Mouse (Mus musculus) G1E (cell line): ENCODE measurements around the gene Trank1. TPM values are rescaled to one million over a fixed set of nuclear protein-coding genes. Genes with fewer than 3 reads are reported as not detected.

Experiments
- ATAC-seq: 2 replicates; pipeline ENCODE4 v1.8.0; 2016; ENCODE audit warnings: mild to moderate bottlenecking; ENCODE audit not compliant: insufficient number of reproducible peaks, poor library complexity, low FRiP score, severe bottlenecking; ENCODE audit errors: extremely low read depth
- DNase-seq: peaks from one replicate; pipeline ENCODE4 v3.0.0; 2012; ENCODE audit warnings: low spot score
- H3K27me3 ChIP-seq: 2 replicates; pipeline ENCODE4 v1.6.1; 2012; ENCODE audit warnings: mild to moderate bottlenecking, low read length, inconsistent platforms; ENCODE audit not compliant: insufficient read depth
- H3K36me3 ChIP-seq: replicated peaks from 2 replicates; pipeline ENCODE3; 2012; ENCODE audit warnings: mild to moderate bottlenecking, inconsistent platforms
- H3K4me1 ChIP-seq: 2 replicates; pipeline ENCODE4 v1.6.1; 2012; ENCODE audit warnings: low read depth, low read length, inconsistent platforms, mixed read lengths; ENCODE audit not compliant: insufficient read depth
- H3K4me3 ChIP-seq: 2 replicates; pipeline ENCODE4 v1.5.1; 2012; ENCODE audit warnings: low read depth, mild to moderate bottlenecking, inconsistent platforms, low read length, moderate library complexity, mixed read lengths
- H3K9me3 ChIP-seq: replicated peaks from 2 replicates; pipeline ENCODE4 v1.6.1; 2012; ENCODE audit warnings: inconsistent platforms
- CTCF ChIP-seq: IDR thresholded peaks from 2 replicates; pipeline ENCODE4 v1.5.1; 2012; ENCODE audit warnings: low read depth, low read length, inconsistent platforms, mixed read lengths
- GATA1 ChIP-seq: IDR thresholded peaks from 2 replicates; pipeline ENCODE4 v1.6.1; 2012; ENCODE audit warnings: borderline replicate concordance, low read length, inconsistent platforms, mixed read lengths
- GATA2 ChIP-seq: IDR thresholded peaks from 2 replicates; pipeline ENCODE4 v1.6.1; 2012; ENCODE audit warnings: low read depth, low read length, inconsistent platforms, borderline replicate concordance
- POLR2AphosphoS5 ChIP-seq: IDR thresholded peaks from 2 replicates; pipeline ENCODE4 v1.6.1; 2012; ENCODE audit warnings: low read depth, low read length, inconsistent platforms; ENCODE audit not compliant: insufficient replicate concordance
- TAL1 ChIP-seq: conservative IDR thresholded peaks from 2 replicates; pipeline ENCODE4 v1.6.1; 2012; ENCODE audit warnings: low read depth, low read length, inconsistent platforms, mixed read lengths
- polyA plus RNA-seq: library from polyadenylated mRNA; stranded (reverse); fragments of >175 nt; gene quantifications from 2 replicates; pipeline ENCODE4 v1.2.3, GENCODE M21; 2012
- total RNA-seq, 2 experiments: library from RNA; stranded (forward) in 1 of 2; stranded (reverse) in 1 of 2; fragments of 200-1000 nt in 1 of 2; fragments of >200 nt in 1 of 2; fragmentation: Nextera tagmentation in 1 of 2; gene quantifications; 2 replicates each; pipeline ENCODE4 v1.2.3; 2014 to 2017

The Trank1 gene
- total and polyA plus RNA-seq, 3 experiments, result 0.05 TPM; not detected in 2

DNA sequence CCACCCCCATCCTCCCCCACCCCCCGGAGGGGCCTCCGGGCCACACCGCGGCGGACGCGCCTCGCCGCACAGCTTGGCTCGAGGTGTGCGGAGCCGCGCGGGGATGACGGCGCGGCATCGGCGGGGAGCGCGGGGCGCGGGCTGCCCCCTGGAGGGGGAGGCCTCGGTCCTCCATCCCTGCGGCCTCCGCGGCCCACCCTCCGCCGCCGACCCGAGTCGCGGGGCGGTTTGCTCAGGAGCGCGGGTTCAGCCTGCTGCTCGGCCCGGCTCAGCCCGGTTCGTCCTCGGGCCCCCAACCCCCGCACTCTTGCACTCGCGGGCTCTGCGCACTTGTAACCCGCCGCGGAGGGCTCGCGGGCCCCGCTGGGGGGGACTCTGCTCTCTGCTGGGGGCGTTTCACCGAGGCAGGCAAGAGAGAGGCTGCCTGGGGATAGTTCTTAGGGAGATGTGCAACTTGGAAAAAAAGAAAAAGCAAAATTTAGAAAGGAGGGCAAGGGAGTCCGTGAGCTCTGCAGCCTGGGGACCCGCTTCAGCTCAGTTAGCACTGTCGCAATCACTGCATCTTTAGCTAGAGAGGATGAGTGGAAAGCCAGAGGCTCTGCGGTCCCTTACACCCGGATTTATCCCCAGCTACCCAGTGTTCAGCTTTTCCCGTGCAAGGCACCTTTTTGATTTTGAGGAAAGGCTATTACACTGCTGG, 1.1 kb downstream of the Trank1 start:
- ATAC-seq (no peak), DNase-seq (no peak)
- TF ChIP-seq CTCF (no peak), GATA1 (no peak), TAL1 (no peak), GATA2 (no peak)
- no peaks in the 10 kb centered on the region for H3K36me3 ChIP-seq
- H3K4me1 ChIP-seq, result no peaks in the 10 kb centered on the region
- no peaks in the 10 kb centered on the region for H3K27me3 ChIP-seq
- H3K4me3 ChIP-seq, result no peak overlapping the region; the same call in 1 of the 2 replicates
- peaks cover 19% of the 10 kb centered on the region for H3K9me3 ChIP-seq

DNA sequence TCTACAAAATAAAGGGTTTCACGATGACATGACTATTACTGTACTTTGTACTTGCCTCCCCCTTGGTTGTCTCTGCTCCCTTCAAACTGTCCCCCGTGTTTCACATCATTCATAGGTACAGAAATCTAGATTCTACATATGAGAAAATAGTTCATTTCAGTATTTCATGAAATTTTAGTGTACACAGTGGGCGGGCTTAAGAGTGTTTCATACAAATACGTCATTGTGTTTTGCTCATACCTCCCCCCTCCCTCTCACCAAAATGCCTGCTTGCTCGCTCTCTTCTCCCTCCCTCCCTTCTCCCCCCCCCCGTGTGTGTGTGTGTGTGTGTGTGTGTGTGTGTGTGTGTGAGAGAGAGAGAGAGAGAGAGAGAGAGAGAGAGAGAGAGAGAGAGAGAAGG, 1.8 kb downstream of the Trank1 start:
- DNase-seq, result no peak
- no peak for TF ChIP-seq GATA1
- H3K36me3 ChIP-seq, result no peaks in the 10 kb centered on the region
- H3K27me3 ChIP-seq, result no peaks in the 10 kb centered on the region
- no peak for ATAC-seq
- no peak overlapping the region for H3K4me3 ChIP-seq
- peaks cover 19% of the 10 kb centered on the region for H3K9me3 ChIP-seq
- H3K4me1 ChIP-seq, result no peaks in the 10 kb centered on the region

DNA sequence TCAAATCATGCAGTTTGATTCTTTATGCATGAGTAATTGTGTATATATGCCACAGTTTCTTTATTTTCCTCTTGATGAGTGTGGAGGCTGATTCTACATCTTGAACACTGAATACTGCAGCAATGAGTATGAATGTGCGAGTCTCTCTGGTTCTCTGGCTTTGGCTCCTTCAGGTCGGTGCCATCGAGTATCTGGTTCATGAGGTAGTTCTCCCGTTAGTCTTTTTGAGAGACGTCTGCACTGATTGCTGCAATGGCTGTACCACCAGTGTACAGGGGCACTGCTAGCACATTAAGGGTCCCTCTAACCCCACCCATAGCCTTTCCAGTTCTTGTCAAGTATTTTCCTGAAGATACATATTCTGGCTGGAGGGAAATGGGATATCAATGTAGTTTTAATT, 2.3 kb downstream of the Trank1 start:
- TF ChIP-seq CTCF (no peak), POLR2AphosphoS5 (no peak)
- no peak overlapping the region for H3K4me3 ChIP-seq
- DNase-seq (no peak), ATAC-seq (no peak)
- no peaks in the 10 kb centered on the region for H3K36me3 ChIP-seq
- no peaks in the 10 kb centered on the region for H3K4me1 ChIP-seq
- H3K27me3 ChIP-seq, result no peaks in the 10 kb centered on the region
- H3K9me3 ChIP-seq, result peaks cover 19% of the 10 kb centered on the region

DNA sequence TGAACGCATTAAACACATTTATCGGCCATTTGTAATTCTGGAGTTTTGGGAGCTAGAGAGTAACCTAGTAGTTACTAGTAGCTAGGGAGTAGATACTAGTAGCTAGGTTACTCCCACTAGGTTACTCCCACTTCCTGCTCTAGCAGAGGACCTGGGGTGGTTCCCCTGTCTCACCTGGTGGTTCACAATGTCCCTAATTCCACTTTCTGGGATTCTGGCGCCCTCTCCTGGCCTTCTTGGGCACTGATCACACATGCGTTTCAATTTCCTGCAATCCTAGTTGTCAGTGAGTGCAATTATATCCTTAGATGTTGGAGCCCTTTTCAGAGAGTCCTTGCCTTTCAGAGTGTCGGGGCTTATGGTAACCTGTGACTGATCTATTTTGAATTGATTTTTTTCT, 2.7 kb downstream of the Trank1 start:
- Histone ChIP-seq H3K4me3 (no peak overlapping the region), H3K27me3 (no peaks in the 10 kb centered on the region), H3K36me3 (no peaks in the 10 kb centered on the region), H3K9me3 (peaks cover 19% of the 10 kb centered on the region), H3K4me1 (no peaks in the 10 kb centered on the region)
- TF ChIP-seq POLR2AphosphoS5, result no peak
- no peak for TF ChIP-seq GATA1
- no peak for TF ChIP-seq CTCF
- DNase-seq (no peak), ATAC-seq (no peak)

DNA sequence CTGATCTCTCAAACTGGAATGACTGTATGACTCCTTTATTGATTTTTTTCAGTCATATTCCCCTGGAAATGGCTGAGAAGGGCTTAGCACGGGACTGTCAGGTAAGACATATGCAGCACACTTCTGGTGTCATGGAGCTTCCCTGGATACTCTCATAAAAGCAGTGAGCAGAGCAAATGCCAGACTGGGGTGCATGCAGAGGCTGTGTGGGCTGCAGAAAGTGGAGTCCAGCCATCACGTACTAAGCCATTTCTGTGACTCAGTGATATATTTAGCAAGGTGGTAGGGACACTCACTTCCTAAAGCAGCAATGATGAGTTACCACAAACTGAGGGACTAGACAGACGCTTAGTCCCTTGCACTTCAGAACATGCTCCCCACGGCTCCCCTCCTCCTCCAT, 9.4 kb downstream of the Trank1 start:
- Histone ChIP-seq H3K36me3 (no peaks in the 10 kb centered on the region), H3K4me1 (no peaks in the 10 kb centered on the region), H3K4me3 (no peak overlapping the region), H3K9me3 (no peaks in the 10 kb centered on the region), H3K27me3 (no peaks in the 10 kb centered on the region; the same call in 1 of the 2 replicates)
- TF ChIP-seq TAL1 (no peak), POLR2AphosphoS5 (no peak), GATA1 (no peak), CTCF (no peak), GATA2 (no peak)
- DNase-seq (no peak), ATAC-seq (no peak)

DNA sequence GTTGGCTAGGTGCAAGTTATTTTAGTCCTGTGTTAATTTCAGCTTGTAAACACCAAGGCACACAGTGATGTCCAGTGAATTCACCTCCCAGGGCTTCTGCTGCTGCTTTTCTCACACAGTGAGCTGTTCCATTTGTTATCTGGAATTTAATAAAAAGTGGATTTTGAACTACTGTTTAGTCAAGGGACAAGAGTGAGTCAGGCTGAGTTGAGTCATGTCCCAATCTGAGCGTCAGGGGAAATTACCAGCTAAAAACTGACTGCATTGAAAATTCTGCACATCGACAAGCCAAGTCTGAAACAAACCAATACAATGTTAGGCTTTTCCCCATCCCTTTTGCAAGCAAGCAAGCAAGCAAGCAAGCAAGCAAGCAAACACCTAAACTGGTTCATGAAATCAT, 13.3 kb downstream of the Trank1 start:
- Histone ChIP-seq H3K9me3 (no peaks in the 10 kb centered on the region), H3K36me3 (no peaks in the 10 kb centered on the region), H3K27me3 (peaks cover 3% of the 10 kb centered on the region; the same call in 1 of the 2 replicates), H3K4me1 (no peaks in the 10 kb centered on the region), H3K4me3 (no peak overlapping the region)
- ATAC-seq (no peak), DNase-seq (no peak)
- no peak for TF ChIP-seq GATA2
- TF ChIP-seq CTCF, result no peak
- no peak for TF ChIP-seq TAL1
- TF ChIP-seq POLR2AphosphoS5, result no peak
- no peak for TF ChIP-seq GATA1

DNA sequence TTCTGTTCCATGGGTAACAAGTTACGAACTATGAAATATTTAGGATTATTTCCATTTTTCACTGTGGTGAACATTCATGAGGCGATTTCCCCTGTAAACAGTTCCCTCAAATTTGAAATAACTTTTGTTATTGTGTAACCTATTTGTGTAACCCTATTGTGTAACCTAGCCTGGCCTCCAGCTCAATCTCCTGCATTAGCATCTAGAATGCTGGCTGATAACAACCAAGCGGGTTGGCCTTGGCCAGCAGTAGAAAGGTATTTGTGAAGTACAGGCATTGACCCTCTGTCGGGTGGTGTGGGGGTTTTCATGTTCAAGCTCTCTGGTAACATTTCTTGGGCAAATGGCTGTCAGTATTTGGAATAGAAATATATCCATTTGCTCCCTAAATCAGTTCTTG, 18.3 kb downstream of the Trank1 start:
- ATAC-seq (no peak), DNase-seq (no peak)
- Histone ChIP-seq H3K4me3 (no peak overlapping the region), H3K36me3 (no peaks in the 10 kb centered on the region), H3K9me3 (no peaks in the 10 kb centered on the region), H3K4me1 (no peaks in the 10 kb centered on the region), H3K27me3 (peaks cover 3% of the 10 kb centered on the region; the same call in 1 of the 2 replicates)
- TF ChIP-seq TAL1, result no peak
- no peak for TF ChIP-seq POLR2AphosphoS5
- no peak for TF ChIP-seq GATA1
- no peak for TF ChIP-seq CTCF
- TF ChIP-seq GATA2, result no peak
